Mouse (Mus musculus) midbrain, postnatal 0 days (tissue): Measurements from ENCODE around the gene Get4. TPM values are rescaled to one million over a fixed set of nuclear protein-coding genes. Genes with fewer than 3 reads are reported as not detected.

ENCODE experiments used
- ATAC-seq: fragments of 200-750 bp; cut with Nextera tagmentation; 2 replicates; pipeline ENCODE4 v1.8.0; 2017; ENCODE audit warnings: moderate number of reproducible peaks, mild to moderate bottlenecking, moderate TSS enrichment, moderate library complexity; ENCODE audit not compliant: low FRiP score
- DNase-seq: peaks from one replicate; pipeline ENCODE4 v3.0.0-alpha.2; 2015; ENCODE audit warnings: low spot score
- H3K27ac ChIP-seq: fragments of 300-500 bp; sonication (generic); 2 replicates; pipeline ENCODE4 v1.5.1; 2014; ENCODE audit warnings: low read depth, mild to moderate bottlenecking, low read length, mixed read lengths
- H3K27me3 ChIP-seq: fragments of 300-500 bp; sonication (generic); 2 replicates; pipeline ENCODE4 v1.6.1; 2014; ENCODE audit warnings: low read length, control low read depth, mixed read lengths; ENCODE audit not compliant: insufficient read depth
- H3K36me3 ChIP-seq: fragments of 300-500 bp; sonication (generic); 2 replicates; pipeline ENCODE4 v1.6.1; 2014; ENCODE audit warnings: low read length, control low read depth, mixed read lengths; ENCODE audit not compliant: insufficient read depth
- H3K4me1 ChIP-seq: fragments of 300-500 bp; sonication (generic); 2 replicates; pipeline ENCODE4 v1.6.1; 2014; ENCODE audit warnings: mild to moderate bottlenecking, control low read depth, antibody characterized with exemption, low read length, mixed read lengths; ENCODE audit not compliant: insufficient read depth
- H3K4me2 ChIP-seq: fragments of 300-500 bp; sonication (generic); 2 replicates; pipeline ENCODE4 v1.6.1; 2014; ENCODE audit warnings: low read depth, mild to moderate bottlenecking, low read length, mixed read lengths; ENCODE audit not compliant: poor library complexity, severe bottlenecking
- H3K4me3 ChIP-seq: fragments of 300-500 bp; sonication (generic); 2 replicates; pipeline ENCODE4 v1.5.1; 2014; ENCODE audit warnings: low read depth, mild to moderate bottlenecking, low read length, moderate library complexity
- H3K9ac ChIP-seq: fragments of 300-500 bp; sonication (generic); replicated peaks from 2 replicates; pipeline ENCODE4 v1.6.1; 2014; ENCODE audit warnings: mild to moderate bottlenecking, low read length, moderate library complexity, mixed read lengths; ENCODE audit not compliant: poor library complexity, severe bottlenecking
- H3K9me3 ChIP-seq: fragments of 300-500 bp; sonication (generic); 2 replicates; pipeline ENCODE4 v1.6.1; 2016; ENCODE audit warnings: low read length, control low read depth
- CTCF ChIP-seq: IDR thresholded peaks from 2 replicates; pipeline ENCODE4 v1.5.1; 2016; ENCODE audit warnings: antibody characterized with exemption, mild to moderate bottlenecking
- WGBS: fragments of 180-500 bp; shearing (Covaris S2); extraction: QIAGEN DNeasy Blood & Tissue Kit; methylation state at CpG from one replicate; pipeline ENCODE4 v1.1.7; 2014; 5-methylcytosine and 5-hydroxymethylcytosine counted together
- polyA plus RNA-seq: library from polyadenylated mRNA; unstranded; fragments of >200 nt; fragmentation: Nextera tagmentation; extraction: Ambion mirVana; gene quantifications from 2 replicates; pipeline ENCODE4 v1.2.1, GENCODE M21; 2015
- total RNA-seq: library from RNA; depleted of rRNA; stranded (reverse); fragments of >200 nt; gene quantifications from 2 replicates; pipeline ENCODE4 v1.2.3, GENCODE M21; 2014

The Get4 gene
- total and polyA plus RNA-seq, 2 experiments from 2014 or later: 48.9 to 135 TPM

GRCm38 (mm10) chr5:139258371-139259035 lies 6.4 kb downstream of the Get4 start:
- no peak overlapping the region for H3K4me2 ChIP-seq
- no peak for TF ChIP-seq CTCF
- no peaks in the 10 kb centered on the region for H3K9me3 ChIP-seq
- ATAC-seq (no peak), DNase-seq (no peak)
- peaks cover 23% of the 10 kb centered on the region for H3K36me3 ChIP-seq
- H3K27me3 ChIP-seq: no peaks in the 10 kb centered on the region
- H3K4me3 ChIP-seq: no peak overlapping the region
- H3K4me1 ChIP-seq: peaks cover 3% of the 10 kb centered on the region
- WGBS: 89% methylated on average over 8 of the region's 8 CpGs
- H3K9ac ChIP-seq: no peak overlapping the region
- H3K27ac ChIP-seq: no peak overlapping the region

DNA sequence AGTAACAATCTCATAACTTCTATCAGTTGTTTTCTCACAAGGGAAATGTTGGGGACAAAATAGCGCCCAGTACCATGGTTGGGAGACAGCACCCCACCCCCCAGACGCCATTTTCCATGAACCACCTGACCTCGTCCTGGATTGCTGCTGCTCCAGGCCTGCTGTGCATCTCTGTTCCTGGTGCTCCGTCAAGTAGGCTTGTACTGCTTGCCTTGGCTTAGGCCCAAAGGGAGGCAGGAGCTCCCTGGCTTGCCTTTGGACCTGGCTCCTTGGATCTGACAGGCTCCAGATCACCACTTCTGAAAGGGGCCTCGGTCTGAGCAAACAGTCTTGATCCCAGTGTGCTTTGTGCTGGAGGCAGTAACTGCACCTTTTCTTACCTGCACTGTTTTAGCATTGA lies 7.7 kb downstream of the Get4 start:
- Histone ChIP-seq H3K36me3 (peaks cover 36% of the 10 kb centered on the region), H3K27me3 (no peaks in the 10 kb centered on the region)
- 83% methylated on average over 5 of the region's 5 CpGs for WGBS

DNA sequence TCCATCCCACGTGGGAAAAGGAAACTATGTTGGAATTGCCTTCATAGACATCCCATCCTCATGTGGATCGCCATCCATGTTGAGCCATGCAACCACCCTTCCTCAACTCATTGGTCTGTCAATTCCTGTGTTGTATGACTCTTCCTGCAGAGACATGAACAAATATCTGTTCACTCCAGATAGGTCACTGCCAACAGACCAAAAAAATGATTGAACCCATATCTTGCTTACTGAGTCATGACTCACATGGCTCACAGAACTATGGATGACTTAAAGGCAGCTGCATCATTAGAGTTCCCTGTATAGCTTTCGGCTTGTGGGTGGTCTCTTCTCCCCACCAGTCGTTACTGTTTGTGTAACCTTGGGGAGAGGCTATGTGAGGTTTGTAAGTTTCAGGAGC lies 9.3 kb downstream of the Get4 start:
- WGBS: 98% methylated on average over 4 of the region's 4 CpGs
- no peak overlapping the region for H3K9ac ChIP-seq
- DNase-seq (no peak), ATAC-seq (no peak)
- H3K36me3 ChIP-seq: peaks cover 51% of the 10 kb centered on the region
- no peak overlapping the region for H3K4me2 ChIP-seq
- no peak overlapping the region for H3K27ac ChIP-seq
- no peak for TF ChIP-seq CTCF
- H3K27me3 ChIP-seq: no peaks in the 10 kb centered on the region
- no peaks in the 10 kb centered on the region for H3K4me1 ChIP-seq
- H3K9me3 ChIP-seq: no peaks in the 10 kb centered on the region
- no peak overlapping the region for H3K4me3 ChIP-seq

More for the DNA sequence above, 7.7 kb downstream of the Get4 start:
- Histone ChIP-seq H3K4me2 (no peak overlapping the region), H3K4me3 (no peak overlapping the region), H3K9me3 (no peaks in the 10 kb centered on the region), H3K27ac (no peak overlapping the region), H3K9ac (no peak overlapping the region), H3K4me1 (no peaks in the 10 kb centered on the region)
- DNase-seq: no peak
- TF ChIP-seq CTCF: no peak
- no peak for ATAC-seq

DNA sequence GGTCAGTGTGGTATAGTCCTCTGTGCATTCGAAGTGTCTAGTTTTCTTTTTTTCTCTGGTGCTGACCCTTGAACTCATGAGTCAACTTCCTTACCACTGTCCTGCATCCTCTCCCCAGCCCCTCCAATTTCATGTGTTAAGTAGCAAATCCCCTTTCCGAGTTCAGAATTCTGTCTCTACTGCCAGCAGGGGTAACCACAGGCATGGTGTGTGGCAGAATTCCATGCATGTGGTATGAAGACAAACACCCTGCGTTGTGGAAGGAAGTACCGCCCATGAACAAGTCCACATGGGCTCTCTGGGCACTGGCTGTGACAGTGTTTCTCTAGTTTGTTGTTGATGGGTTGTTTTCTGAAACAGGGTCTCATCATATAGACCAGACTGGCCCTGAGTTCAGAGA lies 15.5 kb downstream of the Get4 start:
- no peak for ATAC-seq
- Histone ChIP-seq H3K4me1 (no peaks in the 10 kb centered on the region), H3K9ac (no peak overlapping the region), H3K36me3 (peaks cover 66% of the 10 kb centered on the region), H3K27me3 (no peaks in the 10 kb centered on the region), H3K4me3 (no peak overlapping the region), H3K4me2 (no peak overlapping the region), H3K27ac (no peak overlapping the region), H3K9me3 (no peaks in the 10 kb centered on the region)
- no peak for TF ChIP-seq CTCF
- WGBS: 88% methylated on average over 4 of the region's 4 CpGs
- DNase-seq: no peak

- no peak for ATAC-seq
- TF ChIP-seq CTCF: no peak
- H3K9me3 ChIP-seq: no peaks in the 10 kb centered on the region
- no peaks in the 10 kb centered on the region for H3K4me1 ChIP-seq
- peak; percentile 21 for DNase-seq
- WGBS: 62% methylated on average over 16 of the region's 16 CpGs
- H3K4me3 ChIP-seq: no peak overlapping the region
- H3K27me3 ChIP-seq: no peaks in the 10 kb centered on the region
- no peak overlapping the region for H3K9ac ChIP-seq
- peaks cover 43% of the 10 kb centered on the region for H3K36me3 ChIP-seq
- no peak overlapping the region for H3K27ac ChIP-seq
- no peak overlapping the region for H3K4me2 ChIP-seq
These were observed 18.8 kb downstream of the Get4 start for GRCm38 (mm10) chr5:139270806-139271521.

DNA sequence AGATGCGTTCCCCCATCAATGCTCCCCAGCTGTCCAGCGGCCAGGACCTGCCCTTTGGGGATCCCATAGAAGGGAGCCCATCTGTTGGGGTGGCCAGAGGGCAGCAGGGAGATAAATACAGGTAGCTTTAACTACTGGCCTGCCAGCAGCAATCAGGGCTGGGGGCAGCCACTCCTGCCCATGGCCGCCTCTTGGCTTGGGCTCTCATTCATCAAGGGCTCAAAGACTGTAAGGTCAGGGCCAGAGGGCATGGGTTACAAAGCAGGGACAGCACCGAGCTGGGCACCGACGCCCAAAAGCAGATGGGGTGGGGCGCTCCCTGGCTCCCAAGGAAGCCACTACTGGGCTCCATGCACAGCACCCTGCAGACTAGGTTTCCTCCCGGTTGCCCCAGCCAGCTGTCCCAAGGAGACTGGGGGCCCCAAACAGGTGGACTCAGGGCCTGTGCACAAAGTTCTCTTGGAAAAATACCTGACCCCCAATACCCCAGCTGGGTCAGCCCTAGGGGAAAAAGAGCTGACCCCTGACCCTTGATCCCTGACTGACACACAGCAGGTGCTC lies 19.9 kb downstream of the Get4 start:
- H3K27me3 ChIP-seq: no peaks in the 10 kb centered on the region
- H3K4me3 ChIP-seq: no peak overlapping the region
- H3K9me3 ChIP-seq: no peaks in the 10 kb centered on the region
- H3K9ac ChIP-seq: no peak overlapping the region
- WGBS: 63% methylated on average over 8 of the region's 8 CpGs
- H3K4me2 ChIP-seq: no peak overlapping the region
- ATAC-seq (no peak), DNase-seq (no peak)
- TF ChIP-seq CTCF: no peak
- H3K27ac ChIP-seq: no peak overlapping the region; the same call in 1 of the 2 replicates
- H3K36me3 ChIP-seq: peaks cover 33% of the 10 kb centered on the region
- H3K4me1 ChIP-seq: no peaks in the 10 kb centered on the region
